Mouse (Mus musculus) lung, postnatal 4 days (tissue): Measurements from ENCODE around the gene Snx18.

Experiments
- DNase-seq, 2 experiments: peaks; one replicate each; pipeline ENCODE4 v3.0.0; 2021

The Snx18 gene

GRCm38 (mm10) chr13:113615546-113615941 lies 2.8 kb downstream of the Snx18 start:
- DNase-seq, result peak in 1 of 2 experiments; percentile 44

GRCm38 (mm10) chr13:113614635-113615545 lies 3.5 kb downstream of the Snx18 start:
- peak; percentile 85 to 86 for DNase-seq

DNA sequence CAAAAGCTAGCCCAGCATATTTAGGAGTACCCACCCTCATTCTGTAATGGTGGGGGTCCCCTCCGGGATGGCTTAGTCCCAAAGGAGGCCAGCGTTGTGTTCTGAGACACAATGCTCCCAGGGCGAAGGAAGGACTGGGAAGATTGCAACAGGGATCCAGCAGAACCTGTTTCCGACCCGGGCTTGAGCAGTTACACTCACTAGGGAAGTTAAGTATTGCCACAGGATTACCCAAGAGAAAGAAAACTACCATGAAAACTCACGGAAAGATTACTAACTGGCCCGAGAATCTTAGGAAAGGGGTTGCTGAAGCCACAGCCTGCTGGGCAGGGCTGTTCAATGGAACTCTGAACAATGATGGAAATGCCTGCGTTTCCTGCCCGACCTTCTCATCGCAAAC lies 4.5 kb downstream of the Snx18 start:
- peak in 1 of 2 experiments; percentile 49 for DNase-seq

- DNase-seq, result peak in 1 of 2 experiments; percentile 34
Measured at GRCm38 (mm10) chr13:113613341-113613740, 5.0 kb downstream of the Snx18 start.

DNA sequence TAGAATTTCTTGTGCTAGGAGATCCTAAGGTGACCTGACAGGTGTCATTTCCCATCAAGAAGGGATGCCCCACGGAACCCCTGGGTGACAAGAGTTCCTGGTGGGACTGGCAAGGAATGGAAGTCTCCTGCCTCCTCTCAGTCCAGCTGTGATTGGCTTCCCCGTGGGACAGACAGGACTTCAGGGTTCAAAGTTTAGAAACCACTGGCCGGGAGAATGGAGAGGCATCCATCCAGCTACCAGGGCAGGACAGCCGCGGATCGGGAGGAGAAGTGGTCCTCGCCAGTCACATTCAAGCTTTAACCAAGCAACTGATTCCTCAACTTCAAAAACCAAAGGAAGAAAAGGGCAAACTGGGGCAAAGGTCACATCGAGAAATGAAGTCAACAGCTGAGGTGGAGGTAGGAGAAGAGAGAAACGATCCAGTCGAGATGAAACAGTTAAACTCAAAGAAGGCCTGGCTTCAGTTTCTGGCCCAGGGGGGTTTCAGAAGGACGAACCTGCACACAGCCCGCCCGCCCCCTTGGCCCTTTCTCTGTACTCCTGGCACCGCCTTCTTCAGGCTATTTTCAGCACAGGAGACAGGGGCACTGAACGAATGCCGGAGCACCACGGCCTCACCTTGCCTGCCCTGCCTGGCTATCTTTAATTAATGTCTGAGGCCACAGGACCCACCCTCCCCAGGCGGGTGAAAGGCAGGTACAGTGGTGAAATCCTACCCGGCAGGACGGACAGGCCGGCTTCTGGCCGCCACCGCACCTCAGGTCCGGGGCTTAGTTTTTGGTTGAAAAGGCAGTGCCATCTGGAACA lies 6.0 kb downstream of the Snx18 start:
- DNase-seq, result peak in 1 of 2 experiments; percentile 24

- DNase-seq, result no peak
Measured at GRCm38 (mm10) chr13:113610732-113611500, 7.4 kb downstream of the Snx18 start.

DNA sequence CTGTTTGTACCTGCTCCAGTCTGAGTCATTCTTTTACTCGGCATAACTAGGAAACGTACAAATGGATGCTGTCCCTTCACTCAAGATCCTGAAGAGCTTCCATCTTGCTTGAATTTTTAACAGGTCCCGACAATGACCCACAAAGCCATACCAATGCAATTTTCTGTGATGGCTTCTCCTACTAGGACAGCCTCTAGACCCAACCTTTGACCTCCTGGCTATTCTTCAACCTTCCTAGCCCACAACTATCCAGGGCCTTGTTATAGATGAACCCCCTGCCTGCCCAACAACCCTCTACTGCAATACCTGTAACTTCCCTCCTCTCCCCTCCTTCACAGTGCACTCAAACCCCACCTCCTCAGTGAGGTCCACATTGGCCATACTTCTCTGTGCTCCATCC lies 8.9 kb downstream of the Snx18 start:
- DNase-seq, result no peak

DNA sequence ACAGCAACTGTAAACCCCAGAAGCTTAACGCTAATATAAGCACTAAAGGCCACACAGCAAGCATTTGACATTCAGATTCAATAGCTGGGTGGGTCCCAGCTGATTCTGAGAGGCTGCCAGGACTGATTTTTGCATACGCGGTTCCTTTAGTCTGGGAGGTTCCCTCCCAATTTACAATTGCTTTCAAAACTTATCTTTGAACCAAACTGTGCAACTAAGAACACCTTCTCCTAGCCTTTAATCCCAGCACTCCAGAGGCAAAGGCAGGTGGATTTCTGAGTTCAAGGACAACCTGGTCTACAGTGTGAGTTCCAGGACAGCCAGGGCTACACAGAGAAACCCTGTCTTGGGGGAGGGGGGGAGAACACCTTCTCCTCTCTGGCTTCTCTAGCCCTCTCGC lies 10.5 kb downstream of the Snx18 start:
- DNase-seq, result no peak

- no peak for DNase-seq
Measured at GRCm38 (mm10) chr13:113607371-113607770, 11.0 kb downstream of the Snx18 start.

DNA sequence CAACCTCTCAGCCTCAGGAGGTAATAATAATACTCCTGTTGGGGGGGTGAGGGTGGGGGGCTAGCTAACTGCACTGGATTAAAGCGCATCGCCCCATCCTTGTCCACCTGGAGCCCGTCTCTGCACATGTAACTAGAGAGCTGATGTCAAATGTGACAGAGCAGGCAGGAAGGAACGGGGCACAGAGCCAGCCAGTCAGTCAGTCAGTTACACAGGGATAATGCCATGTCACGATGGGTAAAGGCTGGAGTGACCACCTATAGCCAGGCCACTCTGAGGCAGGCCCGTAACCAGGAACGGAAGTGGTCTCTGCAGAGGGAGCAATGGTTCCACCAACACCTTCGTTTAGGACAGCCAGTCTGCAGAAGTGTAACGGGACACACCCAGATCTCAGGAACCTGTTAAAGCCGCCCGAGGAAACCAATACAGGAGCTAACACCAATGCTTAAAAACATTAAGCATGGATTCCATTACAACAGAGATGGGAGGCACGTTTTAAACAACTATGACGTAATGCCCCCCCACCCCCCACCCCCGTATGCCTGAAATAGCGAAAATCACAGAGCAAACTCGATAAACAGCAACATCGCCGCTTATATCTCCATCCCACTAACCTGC lies 11.5 kb downstream of the Snx18 start:
- no peak for DNase-seq

- DNase-seq, result no peak
Measured at GRCm38 (mm10) chr13:113606131-113606530, 12.2 kb downstream of the Snx18 start.

GRCm38 (mm10) chr13:113605693-113606092 lies 12.7 kb downstream of the Snx18 start:
- DNase-seq, result no peak

DNA sequence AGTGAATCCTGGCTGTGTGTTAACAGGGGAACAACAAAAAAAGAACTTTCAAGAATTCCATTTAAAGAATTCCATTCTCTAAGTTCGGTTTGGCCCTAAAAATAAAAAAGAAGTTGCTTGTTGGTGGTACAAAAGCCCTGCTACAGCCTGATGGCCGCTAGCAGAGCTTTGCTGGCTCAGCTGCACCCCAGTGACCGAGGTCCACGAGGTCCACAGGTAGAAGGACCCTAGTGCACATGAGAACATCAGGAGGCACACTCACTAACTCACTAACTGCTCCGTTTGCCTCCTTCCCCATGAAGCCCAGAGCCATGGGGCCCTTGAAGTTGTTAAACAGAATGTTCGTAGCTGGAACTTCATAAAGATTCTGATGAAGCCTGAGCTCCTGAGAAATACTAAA lies 14.0 kb downstream of the Snx18 start:
- no peak for DNase-seq

DNA sequence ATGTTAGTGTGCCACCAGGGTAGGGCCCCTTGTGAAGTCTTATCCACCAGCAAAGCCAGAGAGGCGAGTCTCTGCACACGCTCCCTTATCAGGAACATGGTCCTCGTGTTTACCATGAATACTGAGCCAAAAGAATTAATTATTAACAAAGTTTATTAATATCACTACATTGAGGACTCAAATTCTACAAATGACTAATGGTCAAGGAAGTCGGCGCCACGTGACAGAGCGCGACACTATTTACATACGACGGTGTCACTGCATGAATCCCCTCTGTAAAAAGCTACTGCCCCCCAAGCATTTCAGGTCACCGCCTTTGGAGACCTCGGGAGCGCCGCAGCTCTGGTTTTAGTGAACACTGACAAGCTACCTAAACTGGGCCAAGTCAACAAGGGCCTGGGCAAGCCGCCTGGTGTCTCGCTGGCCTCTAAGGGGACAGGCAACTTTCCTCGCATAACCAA lies 15.5 kb downstream of the Snx18 start:
- DNase-seq, result no peak

- DNase-seq, result no peak
Measured at GRCm38 (mm10) chr13:113601831-113602604, 16.3 kb downstream of the Snx18 start.

DNA sequence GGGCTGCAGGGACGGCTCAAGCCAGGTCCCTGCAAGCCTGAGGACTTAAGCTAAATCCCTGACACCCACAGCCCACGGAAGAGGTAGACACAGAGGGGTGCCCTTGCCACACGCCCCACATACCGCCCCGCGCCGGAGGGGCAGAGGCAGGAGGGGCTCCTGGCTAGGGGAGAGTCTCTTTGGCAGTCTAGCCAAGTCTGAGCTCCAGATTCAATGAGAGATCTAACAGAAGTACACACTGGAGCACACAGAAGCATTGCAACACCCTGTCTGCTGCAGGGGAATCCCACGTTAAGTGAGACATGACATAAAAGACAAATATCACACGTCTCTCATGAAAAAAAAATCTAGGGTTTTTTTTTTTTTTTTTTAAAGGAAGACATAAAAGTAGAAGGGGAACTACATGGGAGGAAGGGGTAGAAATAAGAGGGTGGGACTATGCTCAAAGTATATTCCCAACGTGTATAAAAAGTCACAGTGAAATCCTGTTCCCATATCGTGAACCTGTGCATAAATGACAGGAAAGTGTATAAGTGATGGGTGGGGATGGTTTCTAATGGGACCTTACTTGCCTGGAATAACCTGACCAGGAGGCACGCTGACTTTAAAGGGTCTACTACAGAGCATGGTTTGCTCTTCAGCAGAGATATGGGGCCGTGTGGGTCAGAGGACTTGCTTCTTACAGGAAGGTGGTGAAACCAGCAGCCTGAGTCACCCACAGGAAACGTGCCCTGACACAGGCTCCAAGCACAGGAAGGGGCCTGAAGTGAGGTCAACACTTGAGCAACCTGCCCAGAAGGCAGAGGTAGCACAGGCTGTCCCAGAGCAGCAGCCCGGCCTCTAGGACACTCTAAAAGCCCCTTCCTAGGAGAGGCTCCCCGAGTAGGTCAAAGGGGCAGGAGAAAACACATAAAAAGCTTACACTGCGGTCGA lies 17.6 kb downstream of the Snx18 start:
- DNase-seq, result no peak

GRCm38 (mm10) chr13:113599701-113600530 lies 18.4 kb downstream of the Snx18 start:
- DNase-seq, result no peak

GRCm38 (mm10) chr13:113597616-113598015 lies 20.7 kb downstream of the Snx18 start:
- no peak for DNase-seq

DNA sequence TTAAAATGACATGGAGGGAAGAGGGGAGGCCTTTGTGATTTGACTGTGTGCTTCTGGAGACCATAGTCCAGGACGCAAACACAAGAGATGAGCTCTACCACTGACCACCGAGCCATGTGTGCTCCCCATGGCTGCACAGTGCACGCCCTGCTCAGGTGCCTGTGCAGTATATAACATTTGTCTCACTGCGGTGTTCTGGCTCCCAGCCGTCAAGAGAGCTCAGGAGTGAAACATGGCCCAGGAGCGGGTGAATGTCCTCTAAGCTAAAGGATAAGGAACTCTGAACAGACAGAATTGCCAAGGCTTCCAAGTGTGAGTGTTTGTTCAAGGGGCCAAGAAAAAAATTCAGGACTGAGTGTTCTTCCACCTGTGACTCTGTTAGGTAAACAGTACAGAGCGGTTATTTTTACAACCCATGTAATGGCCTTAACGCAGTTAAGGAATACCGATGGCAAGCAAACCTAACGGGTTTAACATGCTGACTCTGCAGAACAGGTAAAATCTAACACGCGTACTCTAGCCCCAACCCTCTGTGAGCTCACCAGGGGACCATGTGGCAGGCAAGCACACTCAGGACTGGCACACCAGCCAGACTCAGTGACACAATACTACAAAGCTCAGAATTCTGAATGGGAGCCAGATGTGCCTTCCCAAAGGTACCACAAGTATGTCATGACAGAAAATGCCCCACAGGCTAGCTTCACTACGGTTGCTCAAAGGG lies 21.4 kb downstream of the Snx18 start:
- no peak for DNase-seq
